Mouse (Mus musculus): ENCODE measurements around the gene Gcm2. TPM values are rescaled to one million over a fixed set of nuclear protein-coding genes. Genes with fewer than 3 reads are reported as not detected.

The Gcm2 gene
- polyA plus RNA-seq, 1 experiment from 2014 or later = not detected

DNA sequence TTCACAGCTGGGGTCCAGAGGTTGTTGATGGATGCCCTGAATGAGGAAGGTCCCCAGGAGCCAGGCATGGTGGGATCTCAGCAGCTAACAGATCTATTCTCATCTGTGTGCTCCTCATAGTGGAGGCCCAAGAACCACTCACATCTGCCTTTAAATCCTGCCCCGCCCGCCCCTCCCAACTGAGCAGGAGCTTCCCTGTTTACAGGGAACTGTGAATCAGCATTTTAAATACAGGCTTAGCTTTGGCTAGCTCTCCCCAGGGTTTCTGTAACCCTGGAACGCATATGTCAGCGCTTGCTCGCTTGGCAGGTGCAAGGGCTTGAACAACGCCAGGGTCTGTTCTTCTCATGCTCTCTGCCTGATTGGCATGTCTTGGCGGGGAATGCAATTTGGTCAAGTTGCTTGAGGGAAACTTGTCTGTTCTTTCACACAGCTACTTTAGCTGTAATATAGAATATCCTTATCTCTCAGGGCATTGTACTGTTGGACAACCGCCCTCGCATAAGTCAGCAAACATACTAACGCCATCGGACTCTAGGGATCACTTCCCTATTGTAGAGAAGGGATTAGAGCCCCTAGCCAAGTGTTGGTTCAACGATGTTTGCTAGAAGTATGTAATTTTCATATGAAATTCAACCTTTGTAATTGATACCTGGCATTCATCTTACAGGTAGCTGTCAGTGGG is 6.9 kb downstream of the Gcm2 start:
- no peak overlapping the region for H3K9ac ChIP-seq
- H3K4me1 ChIP-seq (replicated peaks) = no peaks in the 10 kb centered on the region
- no peak overlapping the region for H3K27ac ChIP-seq
- no peaks in the 10 kb centered on the region for H3K9me3 ChIP-seq
- H3K4me3 ChIP-seq = no peak overlapping the region
- ATAC-seq (ENCODE audit: low FRiP score) = no peak
- 73% methylated on average over 12 of the region's 12 CpGs for WGBS
- H3K27me3 ChIP-seq = no peaks in the 10 kb centered on the region
- H3K4me2 ChIP-seq = no peak overlapping the region
- no peaks in the 10 kb centered on the region for H3K36me3 ChIP-seq

DNA sequence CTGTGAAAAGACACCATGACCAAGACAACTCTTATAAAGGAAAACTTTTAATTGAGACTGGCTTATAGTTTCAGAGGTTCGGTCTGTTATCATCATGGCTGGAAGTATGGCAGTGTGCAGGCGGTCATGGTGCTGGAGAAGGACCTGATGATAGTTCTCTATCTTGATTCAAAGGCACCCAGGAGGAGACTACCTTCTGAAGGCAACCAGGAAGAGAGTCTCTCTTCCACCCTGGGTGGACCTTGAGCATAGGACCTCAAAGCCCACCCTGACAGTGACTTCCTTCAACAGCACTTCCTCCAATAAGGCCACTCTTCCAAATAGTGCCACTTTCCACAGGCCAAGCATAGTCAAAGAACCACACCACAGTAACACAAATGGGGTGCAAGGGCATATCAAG is 10.8 kb downstream of the Gcm2 start:
- Histone ChIP-seq H3K4me2 (no peak overlapping the region), H3K36me3 (no peaks in the 10 kb centered on the region), H3K27me3 (no peaks in the 10 kb centered on the region), H3K27ac (no peak overlapping the region), H3K4me1 (replicated peaks) (no peaks in the 10 kb centered on the region), H3K4me3 (no peak overlapping the region), H3K9ac (no peak overlapping the region), H3K9me3 (no peaks in the 10 kb centered on the region)
- 93% methylated on average over 2 of the region's 2 CpGs for WGBS
- no peak for ATAC-seq (ENCODE audit: low FRiP score)

DNA sequence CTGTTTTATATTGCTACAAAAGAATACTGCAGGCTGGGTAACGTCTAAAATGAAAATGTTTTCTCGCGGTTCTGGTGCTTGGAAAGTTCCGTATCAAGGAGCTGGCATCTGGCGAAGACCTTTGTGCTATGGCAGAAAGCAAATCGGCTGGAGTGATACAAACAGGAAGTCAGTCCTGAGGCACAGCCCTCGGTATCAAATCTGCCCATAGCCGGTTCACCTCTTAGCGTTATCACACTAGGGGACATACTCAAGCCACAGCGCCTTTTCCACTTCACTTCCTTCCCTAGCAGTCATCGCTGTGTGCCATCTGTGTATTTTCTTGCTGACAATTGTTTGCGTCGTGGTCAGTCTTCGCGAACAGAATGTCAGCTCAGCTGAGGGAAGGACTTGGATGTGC is 12.5 kb downstream of the Gcm2 start:
- Histone ChIP-seq H3K27me3 (no peaks in the 10 kb centered on the region), H3K4me3 (no peak overlapping the region), H3K9ac (no peak overlapping the region), H3K27ac (no peak overlapping the region), H3K36me3 (no peaks in the 10 kb centered on the region), H3K4me2 (no peak overlapping the region), H3K4me1 (replicated peaks) (no peaks in the 10 kb centered on the region), H3K9me3 (no peaks in the 10 kb centered on the region)
- ATAC-seq (ENCODE audit: low FRiP score) = no peak
- 88% methylated on average over 15 of the region's 15 CpGs for WGBS

DNA sequence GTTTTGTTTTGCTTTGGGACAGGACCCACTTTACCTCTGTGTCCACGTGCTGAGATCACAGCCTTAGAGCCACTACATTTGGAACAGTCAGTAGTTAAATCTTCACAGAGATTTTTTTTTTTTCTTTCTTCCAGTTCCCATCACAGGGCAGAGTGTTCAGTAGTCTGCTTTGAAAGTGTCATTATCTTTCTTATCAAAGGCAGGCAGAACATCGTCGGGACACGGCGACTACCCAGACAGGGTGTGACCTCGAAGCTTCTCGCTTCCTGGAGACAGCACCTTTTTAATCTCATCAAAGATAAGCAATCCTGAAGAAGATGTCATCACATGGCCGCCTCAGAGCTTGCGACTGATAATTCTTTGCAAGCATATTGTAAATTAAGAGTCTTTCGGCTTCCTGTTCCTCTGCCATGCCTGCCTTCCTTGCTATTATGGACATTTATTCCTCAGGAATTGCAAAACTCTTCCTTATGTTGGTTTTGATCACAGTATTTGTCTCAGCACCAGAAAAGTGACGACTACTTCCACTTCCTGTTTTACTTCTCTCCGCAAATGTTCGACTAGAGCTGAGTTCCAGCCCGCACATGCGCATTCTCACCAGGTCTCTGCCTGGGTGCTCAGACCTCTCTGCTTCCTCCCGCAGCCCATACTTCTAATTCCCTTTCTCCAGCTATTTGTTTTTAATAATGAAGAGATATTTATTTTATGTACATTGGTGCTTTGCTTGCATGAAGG is 13.3 kb downstream of the Gcm2 start:
- Histone ChIP-seq H3K4me2 (no peak overlapping the region), H3K27me3 (no peaks in the 10 kb centered on the region), H3K27ac (no peak overlapping the region), H3K4me3 (no peak overlapping the region), H3K36me3 (no peaks in the 10 kb centered on the region), H3K4me1 (replicated peaks) (no peaks in the 10 kb centered on the region), H3K9me3 (no peaks in the 10 kb centered on the region), H3K9ac (no peak overlapping the region)
- no peak for ATAC-seq (ENCODE audit: low FRiP score)
- WGBS = 87% methylated on average over 16 of the region's 16 CpGs

DNA sequence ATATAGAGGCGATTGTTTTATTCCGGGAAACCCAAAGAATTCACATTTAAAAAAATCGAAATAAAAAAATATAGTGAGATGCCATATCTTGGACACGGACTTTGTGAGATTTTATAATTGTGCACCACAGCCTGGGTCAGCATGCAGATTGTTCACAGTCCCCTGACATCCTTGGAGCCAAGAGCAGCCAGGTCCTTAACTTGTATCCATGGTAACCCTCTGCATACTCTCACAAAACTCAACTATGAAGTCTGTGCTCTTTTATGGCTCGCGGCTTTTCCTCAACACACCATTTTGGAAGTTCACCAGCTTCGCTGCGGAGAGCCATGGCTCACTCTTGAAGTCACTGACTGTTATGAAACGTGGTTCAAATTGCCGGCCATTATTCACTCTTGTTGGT is 16.7 kb downstream of the Gcm2 start:
- 79% methylated on average over 10 of the region's 10 CpGs for WGBS
- no peak overlapping the region for H3K4me2 ChIP-seq
- H3K36me3 ChIP-seq = no peaks in the 10 kb centered on the region
- no peak overlapping the region for H3K9ac ChIP-seq
- H3K27me3 ChIP-seq = no peaks in the 10 kb centered on the region
- H3K4me3 ChIP-seq = no peak overlapping the region
- peaks cover 4% of the 10 kb centered on the region; the same call in 1 of the 2 replicates for H3K4me1 ChIP-seq (replicated peaks)
- H3K27ac ChIP-seq = no peak overlapping the region
- ATAC-seq (ENCODE audit: low FRiP score) = no peak
- no peaks in the 10 kb centered on the region for H3K9me3 ChIP-seq

DNA sequence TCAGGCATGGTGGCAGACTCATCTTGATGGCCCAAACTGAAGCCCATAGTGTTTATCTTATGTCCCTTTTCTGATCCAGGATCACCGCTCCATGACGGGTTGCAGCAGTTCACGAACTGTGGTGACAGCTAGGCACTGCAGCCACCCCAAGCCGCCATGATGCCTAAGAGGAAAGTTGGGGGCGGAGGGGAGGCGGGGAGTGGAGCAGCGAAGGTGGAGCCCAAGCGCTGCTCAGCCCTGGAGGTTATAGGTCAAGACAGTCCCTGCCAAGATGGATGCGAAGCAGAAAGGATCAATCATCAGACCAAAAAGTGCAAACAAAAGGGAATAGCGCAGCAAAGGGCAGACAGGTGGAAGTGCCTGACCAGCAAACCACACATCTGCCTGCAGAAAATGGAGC is 19.6 kb downstream of the Gcm2 start:
- Histone ChIP-seq H3K4me1 (replicated peaks) (peaks cover 4% of the 10 kb centered on the region; the same call in 1 of the 2 replicates), H3K4me3 (no peak overlapping the region), H3K27me3 (no peaks in the 10 kb centered on the region), H3K9ac (no peak overlapping the region), H3K4me2 (peak overlapping the region; percentile 18; the same call in 1 of the 2 replicates), H3K9me3 (no peaks in the 10 kb centered on the region), H3K36me3 (no peaks in the 10 kb centered on the region), H3K27ac (no peak overlapping the region)
- WGBS = 25% methylated on average over 10 of the region's 10 CpGs
- no peak for ATAC-seq (ENCODE audit: low FRiP score)

DNA sequence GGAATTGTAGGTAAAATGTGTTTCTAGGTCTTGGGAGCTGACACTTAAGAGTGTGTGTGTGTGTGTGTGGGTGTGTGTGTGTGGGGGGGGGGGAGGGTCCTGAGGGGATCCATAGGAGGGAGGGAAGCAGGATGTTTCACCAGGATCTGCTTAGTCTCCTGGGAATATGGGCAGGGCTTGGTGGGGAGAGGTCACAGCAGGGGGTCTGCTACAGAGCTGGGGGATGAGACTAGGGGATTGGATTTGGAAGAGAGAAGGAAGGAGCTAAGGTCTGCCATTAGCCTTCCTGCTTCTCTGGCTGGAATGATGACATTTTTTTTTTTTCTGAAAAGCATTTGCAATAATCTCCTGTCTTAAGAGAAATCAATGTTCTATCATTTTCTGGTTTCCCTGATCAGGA is 22.1 kb downstream of the Gcm2 start:
- Histone ChIP-seq H3K36me3 (no peaks in the 10 kb centered on the region), H3K4me1 (replicated peaks) (peaks cover 4% of the 10 kb centered on the region; the same call in 1 of the 2 replicates), H3K9me3 (no peaks in the 10 kb centered on the region), H3K27me3 (no peaks in the 10 kb centered on the region), H3K4me2 (no peak overlapping the region), H3K9ac (no peak overlapping the region), H3K27ac (no peak overlapping the region), H3K4me3 (no peak overlapping the region)
- no peak for ATAC-seq (ENCODE audit: low FRiP score)

DNA sequence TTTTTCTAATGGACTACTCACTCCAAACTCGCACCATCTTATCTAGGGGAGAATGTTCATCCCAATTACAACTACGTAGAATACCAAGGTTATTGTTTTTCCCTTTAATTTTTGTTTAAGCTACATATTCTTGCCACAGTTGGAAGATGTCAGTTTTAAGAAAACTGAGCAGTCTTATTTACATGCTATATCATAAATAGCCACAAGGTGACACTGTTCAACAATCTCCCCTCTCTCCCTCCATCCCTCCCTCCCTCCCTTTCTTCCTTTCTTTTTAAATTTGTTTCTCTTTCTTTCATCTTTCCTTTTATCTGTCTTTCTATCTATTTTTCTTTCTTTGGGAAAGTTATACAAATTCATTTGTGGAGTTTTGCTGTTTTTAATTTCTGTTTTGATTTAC is 25.7 kb downstream of the Gcm2 start:
- no peaks in the 10 kb centered on the region for H3K36me3 ChIP-seq
- H3K9me3 ChIP-seq = no peaks in the 10 kb centered on the region
- H3K27me3 ChIP-seq = peaks cover 18% of the 10 kb centered on the region
- H3K9ac ChIP-seq = no peak overlapping the region
- WGBS = 23% methylated on average over 2 of the region's 2 CpGs
- H3K4me1 ChIP-seq (replicated peaks) = no peaks in the 10 kb centered on the region
- no peak overlapping the region for H3K4me2 ChIP-seq
- no peak overlapping the region for H3K27ac ChIP-seq
- H3K4me3 ChIP-seq = no peak overlapping the region
- ATAC-seq (ENCODE audit: low FRiP score) = no peak

DNA sequence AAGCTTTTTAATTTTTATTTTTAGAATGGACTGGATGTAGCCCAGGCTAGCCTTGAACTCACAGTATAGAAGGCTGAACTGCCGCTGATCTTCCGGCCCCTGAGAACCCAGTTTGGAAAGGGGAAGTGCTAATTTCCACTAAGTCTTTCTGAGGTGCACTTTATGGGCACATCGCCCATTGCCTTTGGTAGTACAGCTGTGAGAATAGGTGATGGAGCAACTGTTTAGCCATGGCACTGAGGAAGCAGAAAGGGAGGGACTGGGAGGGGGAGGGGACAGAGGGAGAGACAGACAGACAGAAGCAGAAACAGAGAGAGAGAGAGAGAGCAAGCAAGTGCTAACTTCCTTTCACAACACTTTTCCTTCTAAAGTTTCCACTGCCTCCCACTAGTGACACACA is 26.3 kb downstream of the Gcm2 start:
- WGBS = 86% methylated on average over 3 of the region's 3 CpGs
- Histone ChIP-seq H3K36me3 (no peaks in the 10 kb centered on the region), H3K9ac (no peak overlapping the region), H3K4me3 (no peak overlapping the region), H3K27ac (no peak overlapping the region), H3K27me3 (peaks cover 21% of the 10 kb centered on the region), H3K9me3 (no peaks in the 10 kb centered on the region), H3K4me1 (replicated peaks) (peaks cover under 1% of the 10 kb centered on the region; the same call in 1 of the 2 replicates), H3K4me2 (no peak overlapping the region)
- no peak for ATAC-seq (ENCODE audit: low FRiP score)

DNA sequence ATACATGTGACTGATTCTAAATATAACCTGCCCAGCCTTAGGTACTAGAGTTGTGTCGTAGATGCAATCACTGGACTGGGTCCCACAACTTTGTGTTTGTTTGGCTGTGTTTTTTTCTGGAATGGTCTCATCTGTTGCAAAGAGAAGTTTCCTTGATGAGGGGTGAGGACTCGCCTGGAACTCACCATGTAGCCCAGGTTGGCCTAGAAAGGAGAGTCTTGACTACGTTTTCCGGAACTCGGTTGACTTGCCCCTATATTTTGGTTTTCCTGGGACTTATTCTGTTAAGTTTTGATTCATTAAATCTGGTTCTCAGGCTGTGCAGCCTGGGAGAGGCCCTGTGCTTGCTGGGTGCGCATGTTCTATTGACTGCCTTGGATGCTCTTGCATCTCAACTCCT is 30.1 kb downstream of the Gcm2 start:
- no peak overlapping the region for H3K4me2 ChIP-seq
- no peak overlapping the region for H3K4me3 ChIP-seq
- H3K36me3 ChIP-seq = no peaks in the 10 kb centered on the region
- H3K27me3 ChIP-seq = peaks cover 45% of the 10 kb centered on the region
- ATAC-seq (ENCODE audit: low FRiP score) = no peak
- no peak overlapping the region for H3K9ac ChIP-seq
- no peak overlapping the region for H3K27ac ChIP-seq
- H3K9me3 ChIP-seq = no peaks in the 10 kb centered on the region
- 93% methylated on average over 6 of the region's 6 CpGs for WGBS
- H3K4me1 ChIP-seq (replicated peaks) = peaks cover 11% of the 10 kb centered on the region; the same call in 1 of the 2 replicates

DNA sequence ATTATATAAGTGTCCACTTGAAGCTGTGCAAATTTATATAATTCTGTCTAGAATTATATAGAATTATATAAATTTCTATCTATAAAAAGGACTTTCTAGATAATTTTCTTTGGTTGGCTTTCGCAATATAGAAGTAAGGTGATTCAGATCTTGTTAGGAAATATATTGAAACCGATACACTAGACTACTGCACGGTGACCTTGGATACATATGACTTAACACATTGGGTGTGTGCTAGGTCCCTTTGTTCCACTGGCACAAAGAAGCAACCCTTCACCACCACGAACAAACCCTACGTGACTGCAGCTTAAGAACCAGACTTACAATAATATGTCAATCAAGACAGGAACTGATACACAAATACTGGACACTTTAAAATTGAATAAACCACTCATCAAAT is 31.0 kb downstream of the Gcm2 start:
- Histone ChIP-seq H3K9me3 (no peaks in the 10 kb centered on the region), H3K4me3 (no peak overlapping the region), H3K27ac (no peak overlapping the region), H3K4me1 (replicated peaks) (peaks cover 11% of the 10 kb centered on the region; the same call in 1 of the 2 replicates), H3K27me3 (peaks cover 50% of the 10 kb centered on the region), H3K4me2 (peak overlapping the region; percentile 73), H3K36me3 (no peaks in the 10 kb centered on the region), H3K9ac (no peak overlapping the region)
- 56% methylated on average over 5 of the region's 5 CpGs for WGBS
- ATAC-seq (ENCODE audit: low FRiP score) = 0 out of 2 replicates have a peak, but pooled peaks have one; percentile 45

DNA sequence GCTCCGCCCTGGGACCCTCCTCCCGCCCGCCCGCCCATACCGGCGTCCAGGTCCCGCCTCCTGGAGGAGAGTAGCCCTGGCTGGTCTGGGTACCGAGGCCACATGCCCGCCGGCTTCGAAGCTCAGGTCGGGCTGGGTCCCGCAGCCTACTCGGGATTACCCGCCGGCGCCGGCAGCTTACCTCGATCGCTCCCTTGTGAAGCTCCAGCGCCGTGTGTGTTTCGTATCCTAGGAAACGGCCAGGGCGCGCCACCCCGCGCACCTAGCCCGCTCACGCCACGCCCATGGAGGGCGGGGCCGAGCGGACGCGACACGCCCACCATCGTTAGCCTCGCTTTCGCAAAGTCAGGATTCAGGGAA is 31.4 kb downstream of the Gcm2 start, which contains the start of gene Mak:
Gene Mak, minus strand, starts transcription at position 286 of the 360 bp plus-strand sequence.
- H3K27ac ChIP-seq = no peak within 1 kb of the TSS
- WGBS = under 1% methylated on average over 36 of the region's 40 CpGs
- peak; percentile 92 for ATAC-seq (ENCODE audit: low FRiP score)

More for the DNA sequence above, 31.4 kb downstream of the Gcm2 start, which contains the start of gene Mak:
- Histone ChIP-seq H3K9me3 (no peaks in the 10 kb centered on the region), H3K9ac (peak within 1 kb of the TSS; percentile 53), H3K27me3 (peaks cover 50% of the 10 kb centered on the region), H3K4me3 (peak within 1 kb of the TSS; percentile 51), H3K4me2 (peak within 1 kb of the TSS; percentile 73), H3K4me1 (replicated peaks) (peaks cover 11% of the 10 kb centered on the region; the same call in 1 of the 2 replicates), H3K36me3 (no peaks in the 10 kb centered on the region)

All from hindbrain, embryonic 13.5 days (tissue).